Mouse (Mus musculus) hindbrain, embryonic 13.5 days (tissue): ENCODE measurements around the gene Cmss1. TPM values are rescaled to one million over a fixed set of nuclear protein-coding genes. Genes with fewer than 3 reads are reported as not detected.

Experiments used
- ATAC-seq: fragments of 200-750 bp; cut with Nextera tagmentation; 2 replicates; pipeline ENCODE4 v1.8.0; 2017; ENCODE audit warnings: moderate TSS enrichment; ENCODE audit not compliant: low FRiP score
- H3K27ac ChIP-seq: fragments of 300-500 bp; sonication (generic); 2 replicates; pipeline ENCODE4 v1.5.1; 2015; ENCODE audit warnings: inconsistent platforms, mild to moderate bottlenecking, moderate library complexity
- H3K27me3 ChIP-seq: fragments of 300-500 bp; sonication (generic); 2 replicates; pipeline ENCODE4 v1.6.1; 2015; ENCODE audit warnings: mild to moderate bottlenecking, inconsistent platforms
- H3K36me3 ChIP-seq: fragments of 300-500 bp; sonication (generic); 2 replicates; pipeline ENCODE4 v1.6.1; 2015; ENCODE audit warnings: mild to moderate bottlenecking, inconsistent platforms
- H3K4me1 ChIP-seq: fragments of 300-500 bp; sonication (generic); replicated peaks from 2 replicates; pipeline ENCODE4 v1.6.1; 2015; ENCODE audit warnings: inconsistent platforms
- H3K4me2 ChIP-seq: fragments of 300-500 bp; sonication (generic); 2 replicates; pipeline ENCODE4 v1.6.1; 2015; ENCODE audit warnings: inconsistent platforms, mild to moderate bottlenecking, moderate library complexity
- H3K4me3 ChIP-seq: fragments of 300-500 bp; sonication (generic); 2 replicates; pipeline ENCODE4 v1.5.1; 2015; ENCODE audit warnings: mild to moderate bottlenecking, inconsistent platforms
- H3K9ac ChIP-seq: fragments of 300-500 bp; sonication (generic); 2 replicates; pipeline ENCODE4 v1.6.1; 2015; ENCODE audit warnings: mild to moderate bottlenecking, inconsistent platforms
- H3K9me3 ChIP-seq: fragments of 300-500 bp; sonication (generic); 2 replicates; pipeline ENCODE4 v1.6.1; 2016; ENCODE audit warnings: inconsistent platforms
- WGBS: fragments of 180-500 bp; shearing (Covaris S2); methylation state at CpG from one replicate; pipeline ENCODE4 v1.1.7; 2015; 5-methylcytosine and 5-hydroxymethylcytosine counted together
- polyA plus RNA-seq: library from polyadenylated mRNA; unstranded; fragments of >200 nt; fragmentation: Nextera tagmentation; extraction: Ambion mirVana; gene quantifications from 2 replicates; pipeline ENCODE4 v1.2.1, GENCODE M21; 2015

The Cmss1 gene
- polyA plus RNA-seq, 1 experiment from 2014 or later = 37.1 TPM

- H3K4me3 ChIP-seq = no peak overlapping the region
- no peaks in the 10 kb centered on the region for H3K36me3 ChIP-seq
- WGBS = 80% methylated on average over 8 of the region's 8 CpGs
- no peaks in the 10 kb centered on the region for H3K9me3 ChIP-seq
- H3K27ac ChIP-seq = no peak overlapping the region
- ATAC-seq = no peak
- no peak overlapping the region for H3K9ac ChIP-seq
- H3K4me1 ChIP-seq = no peaks in the 10 kb centered on the region
- no peaks in the 10 kb centered on the region for H3K27me3 ChIP-seq
- no peak overlapping the region for H3K4me2 ChIP-seq
Observed at GRCm38 (mm10) chr16:57383266-57383971, 223.2 kb downstream of the Cmss1 start.

GRCm38 (mm10) chr16:57378631-57379330, 227.9 kb downstream of the Cmss1 start:
- Histone ChIP-seq H3K4me2 (no peak overlapping the region), H3K4me3 (no peak overlapping the region), H3K27ac (no peak overlapping the region), H3K4me1 (no peaks in the 10 kb centered on the region), H3K27me3 (no peaks in the 10 kb centered on the region), H3K9ac (no peak overlapping the region), H3K9me3 (no peaks in the 10 kb centered on the region), H3K36me3 (no peaks in the 10 kb centered on the region)
- ATAC-seq = no peak
- WGBS = 94% methylated on average over 9 of the region's 9 CpGs

- Histone ChIP-seq H3K9ac (no peak overlapping the region), H3K9me3 (no peaks in the 10 kb centered on the region), H3K4me2 (no peak overlapping the region), H3K27me3 (no peaks in the 10 kb centered on the region), H3K4me3 (no peak overlapping the region), H3K36me3 (no peaks in the 10 kb centered on the region), H3K4me1 (no peaks in the 10 kb centered on the region), H3K27ac (no peak overlapping the region)
- WGBS = 86% methylated on average over 7 of the region's 7 CpGs
- no peak for ATAC-seq
Observed at GRCm38 (mm10) chr16:57375248-57375837, 231.3 kb downstream of the Cmss1 start.

GRCm38 (mm10) chr16:57372156-57372555, 234.5 kb downstream of the Cmss1 start:
- Histone ChIP-seq H3K27ac (no peak overlapping the region), H3K9me3 (no peaks in the 10 kb centered on the region), H3K4me3 (no peak overlapping the region), H3K4me2 (no peak overlapping the region), H3K4me1 (no peaks in the 10 kb centered on the region), H3K36me3 (no peaks in the 10 kb centered on the region), H3K27me3 (no peaks in the 10 kb centered on the region), H3K9ac (no peak overlapping the region)
- ATAC-seq = no peak
- WGBS = 93% methylated on average over 3 of the region's 3 CpGs

GRCm38 (mm10) chr16:57369846-57370496, 236.7 kb downstream of the Cmss1 start:
- Histone ChIP-seq H3K27me3 (no peaks in the 10 kb centered on the region), H3K9me3 (no peaks in the 10 kb centered on the region), H3K9ac (no peak overlapping the region), H3K4me1 (peaks cover 5% of the 10 kb centered on the region; the same call in 1 of the 2 replicates), H3K36me3 (no peaks in the 10 kb centered on the region), H3K4me3 (no peak overlapping the region), H3K27ac (no peak overlapping the region), H3K4me2 (no peak overlapping the region)
- ATAC-seq = no peak
- 85% methylated on average over 8 of the region's 8 CpGs for whole genome bisulfite sequencing

- Histone ChIP-seq H3K27ac (no peak overlapping the region), H3K4me2 (no peak overlapping the region), H3K36me3 (no peaks in the 10 kb centered on the region), H3K9me3 (no peaks in the 10 kb centered on the region), H3K4me1 (peaks cover 5% of the 10 kb centered on the region; the same call in 1 of the 2 replicates), H3K27me3 (no peaks in the 10 kb centered on the region), H3K4me3 (no peak overlapping the region), H3K9ac (no peak overlapping the region)
- 76% methylated on average over 18 of the region's 18 CpGs for WGBS
- ATAC-seq = no peak
Observed at GRCm38 (mm10) chr16:57366941-57367694, 239.5 kb downstream of the Cmss1 start.

- 60% methylated on average over 6 of the region's 6 CpGs for WGBS
- H3K9me3 ChIP-seq = no peaks in the 10 kb centered on the region
- H3K4me3 ChIP-seq = no peak overlapping the region
- no peak overlapping the region for H3K27ac ChIP-seq
- H3K36me3 ChIP-seq = no peaks in the 10 kb centered on the region
- no peak overlapping the region for H3K9ac ChIP-seq
- ATAC-seq = no peak
- no peaks in the 10 kb centered on the region for H3K27me3 ChIP-seq
- H3K4me2 ChIP-seq = no peak overlapping the region
- peaks cover 5% of the 10 kb centered on the region; the same call in 1 of the 2 replicates for H3K4me1 ChIP-seq
Observed at GRCm38 (mm10) chr16:57366141-57366540, 240.5 kb downstream of the Cmss1 start.

- H3K4me3 ChIP-seq = no peak overlapping the region
- ATAC-seq = no peak
- H3K9me3 ChIP-seq = no peaks in the 10 kb centered on the region
- WGBS = 96% methylated on average over 7 of the region's 7 CpGs
- H3K36me3 ChIP-seq = no peaks in the 10 kb centered on the region
- H3K27me3 ChIP-seq = no peaks in the 10 kb centered on the region
- H3K4me2 ChIP-seq = no peak overlapping the region
- no peak overlapping the region for H3K27ac ChIP-seq
- H3K4me1 ChIP-seq = peaks cover 5% of the 10 kb centered on the region; the same call in 1 of the 2 replicates
- H3K9ac ChIP-seq = no peak overlapping the region
Observed at GRCm38 (mm10) chr16:57364498-57364897, 242.2 kb downstream of the Cmss1 start.

- peak; percentile 88 for ATAC-seq
- no peaks in the 10 kb centered on the region for H3K9me3 ChIP-seq
- no peak overlapping the region for H3K27ac ChIP-seq
- H3K27me3 ChIP-seq = no peaks in the 10 kb centered on the region
- peak overlapping the region; percentile 33 for H3K4me2 ChIP-seq
- H3K36me3 ChIP-seq = no peaks in the 10 kb centered on the region
- H3K4me3 ChIP-seq = no peak overlapping the region
- 40% methylated on average over 18 of the region's 18 CpGs for WGBS
- peaks cover 5% of the 10 kb centered on the region; the same call in 1 of the 2 replicates for H3K4me1 ChIP-seq
- peak overlapping the region; percentile 35; the same call in 1 of the 2 replicates for H3K9ac ChIP-seq
Observed at GRCm38 (mm10) chr16:57362679-57363401, 243.8 kb downstream of the Cmss1 start.

GRCm38 (mm10) chr16:57360785-57361184, 245.9 kb downstream of the Cmss1 start:
- 94% methylated on average over 3 of the region's 3 CpGs for WGBS

GRCm38 (mm10) chr16:57359251-57359650, 247.4 kb downstream of the Cmss1 start:
- ATAC-seq = no peak
- H3K4me1 ChIP-seq = no peaks in the 10 kb centered on the region; the same call in 1 of the 2 replicates
- H3K4me3 ChIP-seq = no peak overlapping the region
- no peak overlapping the region for H3K9ac ChIP-seq
- H3K9me3 ChIP-seq = no peaks in the 10 kb centered on the region
- no peaks in the 10 kb centered on the region for H3K36me3 ChIP-seq
- H3K27me3 ChIP-seq = no peaks in the 10 kb centered on the region
- H3K4me2 ChIP-seq = no peak overlapping the region
- H3K27ac ChIP-seq = no peak overlapping the region
- WGBS = 91% methylated on average over 10 of the region's 10 CpGs

More at GRCm38 (mm10) chr16:57360785-57361184, 245.9 kb downstream of the Cmss1 start:
- ATAC-seq = no peak
- no peaks in the 10 kb centered on the region for H3K27me3 ChIP-seq
- no peaks in the 10 kb centered on the region for H3K9me3 ChIP-seq
- no peaks in the 10 kb centered on the region for H3K36me3 ChIP-seq
- H3K4me2 ChIP-seq = no peak overlapping the region
- no peak overlapping the region for H3K4me3 ChIP-seq
- no peak overlapping the region for H3K27ac ChIP-seq
- H3K9ac ChIP-seq = no peak overlapping the region
- peaks cover under 1% of the 10 kb centered on the region; the same call in 1 of the 2 replicates for H3K4me1 ChIP-seq
